Comparison of ENCODE assay signal across 12 mouse cellular contexts in the genomic region with DNA sequence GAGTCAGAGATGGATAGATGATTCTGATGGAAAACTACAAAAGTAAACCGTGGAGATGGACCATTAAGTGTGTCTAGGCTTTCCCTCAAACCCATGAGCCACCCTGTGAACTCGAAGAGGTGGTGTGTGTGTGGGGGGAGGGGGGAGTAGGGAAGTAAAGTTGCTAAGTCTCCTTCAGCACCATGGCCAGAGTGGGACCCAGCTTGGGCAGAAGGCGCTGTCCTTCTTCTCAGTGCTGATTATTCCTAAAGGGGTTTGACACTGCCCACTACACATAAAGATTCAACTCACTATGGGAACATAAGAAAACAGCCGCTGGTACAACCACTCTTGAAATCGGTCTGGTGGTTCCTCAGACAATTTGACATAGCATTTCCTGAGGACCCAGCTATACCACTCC. TPM values are rescaled to one million over a fixed set of nuclear protein-coding genes. Genes with fewer than 3 reads are reported as not detected.
DNase-seq lines count a peak whose midpoint lies in the region; ATAC-seq and TF ChIP-seq lines count a peak whose summit lies in the region.
"Had no signal": no experiment of that assay in that cellular context is flagged by ENCODE, and none has a peak within 500 bp of the region (broad histone marks: within the 10 kb centered on the region; RNA-seq: fewer than 3 reads in every experiment).

No protein-coding gene starts in this region.

- H3K4me1 ChIP-seq in lung, adult 2 months (ENCODE audit: control insufficient read depth, insufficient read depth, low read length), result no peaks in the 10 kb centered on the region
- H3K4me1 ChIP-seq in heart, embryonic 12.5 days (replicated peaks), result no peaks in the 10 kb centered on the region
- H3K4me1 ChIP-seq: liver, embryonic 15.5 days had no signal

- H3K9me3 ChIP-seq in heart, embryonic 12.5 days (replicated peaks), result no peaks in the 10 kb centered on the region
- H3K9me3 ChIP-seq: liver, embryonic 15.5 days had no signal

- no peak overlapping the region for H3K9ac ChIP-seq in heart, embryonic 12.5 days
- H3K9ac ChIP-seq: liver, embryonic 15.5 days had no signal

- DNase-seq in gastrocnemius, postnatal 10 days, result peak; percentile 16
- no peak for DNase-seq in gastrocnemius, postnatal 36 days
- peak; percentile 37 for DNase-seq in lung, postnatal 14 days
- DNase-seq in lung, adult 2 months, result no peak
- peak; percentile 73 for DNase-seq in embryo, embryonic 11 days
- DNase-seq in retina, embryonic 14.5 days (ENCODE audit: low spot score), result peak; percentile 56
- DNase-seq in cerebellum, postnatal 4 days (ENCODE audit: low spot score in 2 of 2), result no peak
- DNase-seq: cerebellum, adult 11 months had no signal

- H3K4me3 ChIP-seq in lung, adult 2 months (replicated peaks; ENCODE audit: extremely low read depth, low read depth, low read length), result no peak overlapping the region
- H3K4me3 ChIP-seq in heart, embryonic 12.5 days, result no peak overlapping the region
- H3K4me3 ChIP-seq: liver, embryonic 15.5 days had no signal

- H3K27ac ChIP-seq in heart, embryonic 12.5 days (ENCODE audit: poor library complexity, severe bottlenecking), result no peak overlapping the region
- H3K27ac ChIP-seq: liver, embryonic 15.5 days had no signal

- no peak overlapping the region for H3K4me2 ChIP-seq in heart, embryonic 12.5 days
- H3K4me2 ChIP-seq: liver, embryonic 15.5 days had no signal

- ATAC-seq in heart, embryonic 12.5 days (ENCODE audit: insufficient number of reproducible peaks, low FRiP score), result no peak

- no peaks in the 10 kb centered on the region for H3K27me3 ChIP-seq in heart, embryonic 12.5 days (replicated peaks)
- H3K27me3 ChIP-seq: liver, embryonic 15.5 days had no signal

- 29% methylated on average over 5 of the region's 5 CpGs for WGBS in lung, adult 2 months
- WGBS in heart, embryonic 12.5 days, result 30% methylated on average over 5 of the region's 5 CpGs

- no peak for TF ChIP-seq POLR2A in lung, adult 2 months (IDR thresholded peaks at IDR 0.05; ENCODE audit: borderline replicate concordance, extremely low read depth, low read depth, low read length)

- no peak for TF ChIP-seq CTCF in lung, adult 2 months (IDR thresholded peaks at IDR 0.05; ENCODE audit: insufficient read depth, low read length)

- no peaks in the 10 kb centered on the region for H3K36me3 ChIP-seq in heart, embryonic 12.5 days
- H3K36me3 ChIP-seq: liver, embryonic 15.5 days had no signal

- intact Hi-C loops in gastrocnemius, postnatal 36 days (cut with DNase I), result no loop called here

RNA-seq across cellular contexts. Expression of gene Rgr, which starts 32.9 kb away (rescaled TPM):
- total RNA-seq in gastrocnemius, postnatal 10 days (2021), result under 1 TPM; 0.59 to 0.86 TPM
- total RNA-seq in gastrocnemius, postnatal 36 days (2021), result not detected
- not detected in 2 replicates for polyA plus RNA-seq in lung, adult 2 months (2012; rRNA removed)
- polyA plus RNA-seq in heart, embryonic 12.5 days (2016; fragmentation: Nextera tagmentation; extraction: Ambion mirVana), result not detected in 2 replicates
- total RNA-seq: neutrophil, adult 5-6 weeks had no signal
- polyA plus RNA-seq: large intestine, adult 2 months; liver, embryonic 15.5 days had no signal

RNA-seq across cellular contexts. Expression of gene Lrit1, which starts 38.7 kb away (rescaled TPM):
- not detected for total RNA-seq in gastrocnemius, postnatal 10 days (2021)
- total RNA-seq in gastrocnemius, postnatal 36 days (2021), result not detected
- not detected in 2 replicates for polyA plus RNA-seq in lung, adult 2 months (2012; rRNA removed)
- polyA plus RNA-seq in heart, embryonic 12.5 days (2016; fragmentation: Nextera tagmentation; extraction: Ambion mirVana), result not detected in 2 replicates
- total RNA-seq: neutrophil, adult 5-6 weeks had no signal
- polyA plus RNA-seq: large intestine, adult 2 months; liver, embryonic 15.5 days had no signal

RNA-seq across cellular contexts. Expression of gene Ccser2, which starts 47.3 kb away (rescaled TPM):
- 10 to 100 TPM; 62.3 to 66.3 TPM for total RNA-seq in gastrocnemius, postnatal 10 days (2021)
- 10 to 100 TPM; 61.2 to 63.1 TPM for total RNA-seq in gastrocnemius, postnatal 36 days (2021)
- 25.9 and 38.0 TPM in 2 replicates for polyA plus RNA-seq in lung, adult 2 months (2012; rRNA removed)
- polyA plus RNA-seq in heart, embryonic 12.5 days (2016; fragmentation: Nextera tagmentation; extraction: Ambion mirVana), result 43.4 and 47.8 TPM in 2 replicates

RNA-seq across cellular contexts. Expression of gene Lrit2, which starts 51.8 kb away (rescaled TPM):
- total RNA-seq in gastrocnemius, postnatal 10 days (2021), result not detected
- total RNA-seq in gastrocnemius, postnatal 36 days (2021), result not detected
- polyA plus RNA-seq in lung, adult 2 months (2012; rRNA removed), result not detected in 2 replicates
- not detected in 2 replicates for polyA plus RNA-seq in heart, embryonic 12.5 days (2016; fragmentation: Nextera tagmentation; extraction: Ambion mirVana)
- total RNA-seq: neutrophil, adult 5-6 weeks had no signal
- polyA plus RNA-seq: large intestine, adult 2 months; liver, embryonic 15.5 days had no signal

Comparison
In these comparisons a context has a peak if more than half of its experiments do, and no peak if none do; other contexts are left out.
1. DNase-seq: peak in gastrocnemius, postnatal 10 days (single experiment), lung, postnatal 14 days (single experiment), embryo, embryonic 11 days (single experiment) and retina, embryonic 14.5 days (single experiment); none in gastrocnemius, postnatal 36 days (0 of 2), lung, adult 2 months (single experiment) and cerebellum, postnatal 4 days (0 of 2).